Mouse (Mus musculus) CH12.LX (cell line): ENCODE results near the gene Ddx6. TPM values are rescaled to one million over a fixed set of nuclear protein-coding genes. Genes with fewer than 3 reads are reported as not detected.

Experiments used
- DNase-seq: peaks from one replicate; pipeline ENCODE4 v3.0.0-alpha.2; 2013; ENCODE audit errors: extremely low read depth
- H3K27ac ChIP-seq: 2 replicates; pipeline ENCODE4 v1.5.1; 2012; ENCODE audit warnings: low read depth, mild to moderate bottlenecking, control low read depth, moderate library complexity; ENCODE audit not compliant: insufficient read depth
- H3K27me3 ChIP-seq: replicated peaks from 2 replicates; pipeline ENCODE3; 2012; ENCODE audit warnings: inconsistent platforms
- H3K36me3 ChIP-seq, 2 experiments: replicated peaks in 1 of 2; 2 replicates each; pipeline versions ENCODE3 to v1.6.1; 2012; ENCODE audit warnings: inconsistent platforms in 1 of 2, low read length in 1 of 2, mild to moderate bottlenecking in 1 of 2, mixed read lengths in 1 of 2, moderate library complexity in 1 of 2; ENCODE audit not compliant: control insufficient read depth in 1 of 2, insufficient read depth in 1 of 2
- H3K4me1 ChIP-seq, 2 experiments: 2 replicates each; pipeline ENCODE4 v1.6.1; 2012; ENCODE audit warnings: inconsistent platforms in 1 of 2, moderate library complexity in 1 of 2; ENCODE audit not compliant: insufficient read depth in 2 of 2, control insufficient read depth in 1 of 2
- H3K4me2 ChIP-seq: 2 replicates; pipeline ENCODE4 v1.6.1; 2012; ENCODE audit warnings: low read depth, mild to moderate bottlenecking, control low read depth; ENCODE audit not compliant: poor library complexity, insufficient read depth, severe bottlenecking
- H3K4me3 ChIP-seq, 3 experiments: fragments of 150-350 bp in 1 of 3; sonication (generic) in 1 of 3; replicated peaks in 1 of 3; 2 replicates each; pipeline versions ENCODE3 to v1.5.1; 2011 to 2012; ENCODE audit warnings: low read depth in 2 of 3, low read length in 2 of 3, mild to moderate bottlenecking in 2 of 3, moderate library complexity in 2 of 3, control low read depth in 1 of 3, improper control_type of control experiment in 1 of 3, inconsistent platforms in 1 of 3, mixed read lengths in 1 of 3; ENCODE audit not compliant: poor library complexity in 1 of 3
- H3K79me2 ChIP-seq: replicated peaks from 2 replicates; pipeline ENCODE4 v1.6.1; 2012; ENCODE audit warnings: mild to moderate bottlenecking, moderate library complexity; ENCODE audit not compliant: control insufficient read depth, poor library complexity, insufficient read depth, severe bottlenecking; ENCODE audit errors: extremely low read depth
- H3K9ac ChIP-seq: 2 replicates; pipeline ENCODE4 v1.6.1; 2012; ENCODE audit warnings: low read depth, mild to moderate bottlenecking, control low read depth, moderate library complexity; ENCODE audit not compliant: insufficient read depth
- H3K9me3 ChIP-seq: replicated peaks from 2 replicates; pipeline ENCODE3; 2012; ENCODE audit warnings: low read length, inconsistent platforms, mixed read lengths
- BHLHE40 ChIP-seq: IDR thresholded peaks from 2 replicates; pipeline ENCODE4 v1.6.1; 2011; ENCODE audit warnings: mild to moderate bottlenecking, low read depth, low read length, improper control_type of control experiment
- CHD1 ChIP-seq: IDR thresholded peaks from 2 replicates; pipeline ENCODE4 v1.6.1; 2012; ENCODE audit warnings: low read depth, low read length, improper control_type of control experiment, inconsistent platforms
- CHD2 ChIP-seq: IDR thresholded peaks from 2 replicates; pipeline ENCODE4 v1.6.1; 2011; ENCODE audit warnings: low read length, improper control_type of control experiment
- E2F4 ChIP-seq: IDR thresholded peaks from 2 replicates; pipeline ENCODE4 v1.6.1; 2011; ENCODE audit warnings: low read depth, low read length, improper control_type of control experiment; ENCODE audit not compliant: insufficient replicate concordance
- ELF1 ChIP-seq: IDR thresholded peaks from 2 replicates; pipeline ENCODE4 v1.6.1; 2014; ENCODE audit warnings: low read depth, mild to moderate bottlenecking, inconsistent platforms, low read length, improper control_type of control experiment
- EP300 ChIP-seq: IDR thresholded peaks from 2 replicates; pipeline ENCODE4 v1.6.1; 2011; ENCODE audit warnings: low read length, improper control_type of control experiment
- ETS1 ChIP-seq: conservative IDR thresholded peaks from 2 replicates; pipeline ENCODE4 v1.6.1; 2012; ENCODE audit warnings: low read depth, mild to moderate bottlenecking, inconsistent platforms, low read length, improper control_type of control experiment, moderate library complexity
- HCFC1 ChIP-seq: IDR thresholded peaks from 2 replicates; pipeline ENCODE4 v1.6.1; 2012; ENCODE audit warnings: low read depth, mild to moderate bottlenecking, inconsistent platforms, low read length, improper control_type of control experiment
- IRF4 ChIP-seq: IDR thresholded peaks from 2 replicates; pipeline ENCODE4 v1.6.1; 2014; ENCODE audit warnings: low read depth, mild to moderate bottlenecking, inconsistent platforms, low read length, improper control_type of control experiment
- JUN ChIP-seq: IDR thresholded peaks from 2 replicates; pipeline ENCODE4 v1.6.1; 2011; ENCODE audit warnings: low read depth, mild to moderate bottlenecking, low read length, improper control_type of control experiment, moderate library complexity; ENCODE audit not compliant: insufficient read depth
- JUND ChIP-seq: conservative IDR thresholded peaks from 2 replicates; pipeline ENCODE4 v1.6.1; 2011; ENCODE audit warnings: low read depth, low read length, improper control_type of control experiment
- KAT2A ChIP-seq: IDR thresholded peaks from 2 replicates; pipeline ENCODE4 v1.6.1; 2012; ENCODE audit warnings: low read length, improper control_type of control experiment, inconsistent platforms; ENCODE audit not compliant: insufficient replicate concordance
- MAFK ChIP-seq: IDR thresholded peaks from 2 replicates; pipeline ENCODE4 v1.6.1; 2011; ENCODE audit warnings: low read length, improper control_type of control experiment; ENCODE audit not compliant: insufficient replicate concordance
- MAX ChIP-seq: IDR thresholded peaks from 2 replicates; pipeline ENCODE4 v1.6.1; 2011; ENCODE audit warnings: low read length, improper control_type of control experiment
- MAZ ChIP-seq: IDR thresholded peaks from 2 replicates; pipeline ENCODE4 v1.6.1; 2012; ENCODE audit warnings: low read depth, mild to moderate bottlenecking, inconsistent platforms, low read length, improper control_type of control experiment, moderate library complexity
- MEF2A ChIP-seq: IDR thresholded peaks from 2 replicates; pipeline ENCODE4 v1.6.1; 2014; ENCODE audit warnings: low read depth, mild to moderate bottlenecking, inconsistent platforms, low read length, improper control_type of control experiment, borderline replicate concordance
- MXI1 ChIP-seq: IDR thresholded peaks from 2 replicates; pipeline ENCODE4 v1.6.1; 2011; ENCODE audit warnings: mild to moderate bottlenecking, low read depth, low read length, improper control_type of control experiment
- MYC ChIP-seq: IDR thresholded peaks from 2 replicates; pipeline ENCODE4 v1.6.1; 2011; ENCODE audit warnings: low read depth, mild to moderate bottlenecking, improper control_type of control experiment, low read length
- NELFE ChIP-seq: IDR thresholded peaks from 2 replicates; pipeline ENCODE4 v1.6.1; 2011; ENCODE audit warnings: low read depth, low read length, improper control_type of control experiment
- PAX5 ChIP-seq: IDR thresholded peaks from 2 replicates; pipeline ENCODE4 v1.6.1; 2012; ENCODE audit warnings: low read length, inconsistent platforms, mixed read lengths
- RCOR1 ChIP-seq: conservative IDR thresholded peaks from 2 replicates; pipeline ENCODE4 v1.6.1; 2012; ENCODE audit warnings: low read depth, mild to moderate bottlenecking, inconsistent platforms, low read length, improper control_type of control experiment
- SIN3A ChIP-seq: IDR thresholded peaks from 2 replicates; pipeline ENCODE4 v1.6.1; 2012; ENCODE audit warnings: low read length, improper control_type of control experiment, inconsistent platforms
- SMC3 ChIP-seq: IDR thresholded peaks from 2 replicates; pipeline ENCODE4 v1.6.1; 2011; ENCODE audit warnings: low read depth, low read length, improper control_type of control experiment
- TBP ChIP-seq: conservative IDR thresholded peaks from 2 replicates; pipeline ENCODE4 v1.6.1; 2011; ENCODE audit warnings: low read depth, low read length, improper control_type of control experiment
- TCF12 ChIP-seq: IDR thresholded peaks from 2 replicates; pipeline ENCODE4 v1.6.1; 2014; ENCODE audit warnings: low read depth, mild to moderate bottlenecking, inconsistent platforms, low read length, improper control_type of control experiment
- UBTF ChIP-seq: IDR thresholded peaks from 2 replicates; pipeline ENCODE4 v1.6.1; 2012; ENCODE audit warnings: low read depth, mild to moderate bottlenecking, inconsistent platforms, low read length, improper control_type of control experiment, moderate library complexity
- USF1 ChIP-seq: IDR thresholded peaks from 2 replicates; pipeline ENCODE4 v1.6.1; 2014; ENCODE audit warnings: low read depth, mild to moderate bottlenecking, inconsistent platforms, low read length, improper control_type of control experiment
- USF2 ChIP-seq: conservative IDR thresholded peaks from 2 replicates; pipeline ENCODE4 v1.6.1; 2011; ENCODE audit warnings: low read depth, low read length, improper control_type of control experiment
- ZC3H11A ChIP-seq: IDR thresholded peaks from 2 replicates; pipeline ENCODE4 v1.6.1; 2012; ENCODE audit warnings: low read depth, mild to moderate bottlenecking, inconsistent platforms, low read length, improper control_type of control experiment
- ZKSCAN1 ChIP-seq: IDR thresholded peaks from 2 replicates; pipeline ENCODE4 v1.6.1; 2012; ENCODE audit warnings: low read depth, inconsistent platforms, low read length, improper control_type of control experiment, borderline replicate concordance
- ZMIZ1 ChIP-seq: IDR thresholded peaks from 2 replicates; pipeline ENCODE4 v1.6.1; 2012; ENCODE audit warnings: low read depth, mild to moderate bottlenecking, inconsistent platforms, low read length, improper control_type of control experiment
- ZNF384 ChIP-seq: IDR thresholded peaks from 2 replicates; pipeline ENCODE4 v1.6.1; 2012; ENCODE audit warnings: low read depth, low read length, improper control_type of control experiment, inconsistent platforms
- dilution Hi-C: fragments of 300-500 bp; cut with MboI; formaldehyde crosslinking; loops from 2 replicates; pipeline ENCODE4 v1.14.3; 2020; ENCODE audit warnings: low sequenced_read_pairs; ENCODE audit not compliant: extremely low pct_unique_long_range_greater_than_20kb, extremely low pct_ligation_motif_present
- in situ Hi-C: fragments of 300-500 bp; cut with MboI; formaldehyde crosslinking; loops from 3 replicates; pipeline ENCODE4 v1.14.3; 2019; ENCODE audit warnings: low sequenced_read_pairs, low pct_ligation_motif_present, low pct_unique_long_range_greater_than_20kb, mixed read lengths
- polyA plus RNA-seq: library from polyadenylated mRNA; unstranded; fragments of >175 nt; gene quantifications from 2 replicates; pipeline ENCODE4 v1.2.1, GENCODE M21; 2012; ENCODE audit warnings: low read depth; ENCODE audit not compliant: insufficient read length
- total RNA-seq, 2 experiments: library from RNA; depleted of rRNA; stranded (reverse); fragments of 300-350 nt in 1 of 2; fragments of >200 nt in 1 of 2; gene quantifications; 2 replicates each; pipeline ENCODE4 v1.2.3; 2012 to 2014

Gene Ddx6
- total and polyA plus RNA-seq, 3 experiments, result 41.5 to 81.2 (median 71.4) TPM

GRCm38 (mm10) chr9:44562936-44563335 is 41.8 kb upstream of the Ddx6 start:
- H3K4me1 ChIP-seq, result peaks cover 19 to 56% of the 10 kb centered on the region in 2 experiments

GRCm38 (mm10) chr9:44565367-44565766 is 39.3 kb upstream of the Ddx6 start:
- no peak overlapping the region for H3K27ac ChIP-seq
- dilution Hi-C loops, result no loop called here
- TF ChIP-seq SIN3A (0 out of 2 replicates have a peak, but pooled peaks have one; percentile 20), PAX5 (no peak), CHD1 (no peak), MAZ (no peak), ZMIZ1 (no peak), JUND (no peak), ETS1 (peak; percentile 54), ZNF384 (no peak), UBTF (no peak), E2F4 (no peak), ZC3H11A (no peak), ZKSCAN1 (no peak), USF1 (no peak), MYC (no peak), RCOR1 (no peak), NELFE (no peak), HCFC1 (no peak), EP300 (peak; percentile 68)

More at GRCm38 (mm10) chr9:44562936-44563335, 41.8 kb upstream of the Ddx6 start:
- in situ Hi-C loops (no loop called here), dilution Hi-C loops (no loop called here)
- Histone ChIP-seq H3K27me3 (no peaks in the 10 kb centered on the region), H3K4me3 (no peak overlapping the region), H3K36me3 (no peaks in the 10 kb centered on the region), H3K79me2 (no peaks in the 10 kb centered on the region), H3K4me2 (peak overlapping the region; percentile 3; the same call in 1 of the 2 replicates), H3K9ac (no peak overlapping the region), H3K9me3 (no peaks in the 10 kb centered on the region), H3K27ac (peak overlapping the region; percentile 25)
- peak; percentile 93 for TF ChIP-seq IRF4
- peak; percentile 75; the same call in 1 of the 2 replicates for TF ChIP-seq MAFK
- TF ChIP-seq JUN, result peak; percentile 51
- peak; percentile 70 for TF ChIP-seq TCF12
- TF ChIP-seq KAT2A, result no peak
- no peak for TF ChIP-seq RCOR1
- peak; percentile 72 for TF ChIP-seq BHLHE40
- peak; percentile 33; the same call in 1 of the 2 replicates for TF ChIP-seq MAX
- peak; percentile 60; the same call in 1 of the 2 replicates for TF ChIP-seq MAZ
- no peak for TF ChIP-seq USF2
- TF ChIP-seq MXI1, result no peak
- TF ChIP-seq ETS1, result peak; percentile 78
- TF ChIP-seq E2F4, result no peak
- TF ChIP-seq SIN3A, result peak; percentile 18; the same call in 1 of the 2 replicates
- peak; percentile 52; the same call in 1 of the 2 replicates for TF ChIP-seq MYC
- TF ChIP-seq USF1, result no peak
- no peak; the same call in 1 of the 2 replicates for TF ChIP-seq HCFC1
- TF ChIP-seq EP300, result peak; percentile 80
- TF ChIP-seq JUND, result peak; percentile 76
- TF ChIP-seq TBP, result no peak
- TF ChIP-seq ELF1, result no peak
- no peak for TF ChIP-seq UBTF
- TF ChIP-seq CHD2, result peak; percentile 61
- TF ChIP-seq SMC3, result peak; percentile 25
- TF ChIP-seq ZKSCAN1, result no peak
- TF ChIP-seq MEF2A, result peak; percentile 53; the same call in 1 of the 2 replicates
- DNase-seq, result no peak

More at GRCm38 (mm10) chr9:44565367-44565766, 39.3 kb upstream of the Ddx6 start:
- Histone ChIP-seq H3K9ac (no peak overlapping the region), H3K4me3 (no peak overlapping the region), H3K27me3 (no peaks in the 10 kb centered on the region), H3K79me2 (no peaks in the 10 kb centered on the region), H3K4me2 (peak overlapping the region; percentile 30; the same call in 1 of the 2 replicates), H3K36me3 (no peaks in the 10 kb centered on the region), H3K9me3 (no peaks in the 10 kb centered on the region), H3K4me1 (peaks cover 23 to 78% of the 10 kb centered on the region in 2 experiments)
- in situ Hi-C loops, result loop anchor here (5.0 kb wide), 2 partner anchors 37 to 43 kb away; partner anchors contain the start of gene Ddx6
- DNase-seq, result peak; percentile 65
